Mouse (Mus musculus) stomach, embryonic 16.5 days (tissue): Measurements from ENCODE around the gene Ccdc174. TPM values are rescaled to one million over a fixed set of nuclear protein-coding genes. Genes with fewer than 3 reads are reported as not detected.

Experiments used
- polyA plus RNA-seq: library from polyadenylated mRNA; unstranded; fragments of >200 nt; fragmentation: Nextera tagmentation; extraction: Ambion mirVana; gene quantifications from 2 replicates; pipeline ENCODE4 v1.2.1, GENCODE M21; 2015

Gene Ccdc174
- polyA plus RNA-seq, 1 experiment from 2014 or later, result 28.2 TPM

Other genes starting within 250 kb of the Ccdc174 start
- gene Slc6a6, start 194.0 kb upstream of the Ccdc174 start, polyA plus RNA-seq, result 54.4 and 59.5 TPM in 2 replicates
- gene Grip2, start 50.8 kb upstream of the Ccdc174 start, polyA plus RNA-seq, result 0.35 and 1.0 TPM in 2 replicates
- 0.19 and 0.24 TPM in 2 replicates for gene 4930590J08Rik, start 24.8 kb downstream of the Ccdc174 start, polyA plus RNA-seq
- 8.1 and 8.2 TPM in 2 replicates for gene Fgd5, start 100.8 kb downstream of the Ccdc174 start, polyA plus RNA-seq
- 11.5 and 14.7 TPM in 2 replicates for gene Nr2c2, start 213.3 kb downstream of the Ccdc174 start, polyA plus RNA-seq